Mouse (Mus musculus): ENCODE measurements at regions not wholly inside any gene's neighbourhood (a gene's known extent, or its start where the extent isn't known, plus 50 kb on each side); places are given as distances from the start of the nearest gene placed in this dataset.
A peak's percentile ranks its signal among the peaks of the same experiment; 100 is the strongest.
"Not testable (repeated sequence)": the region's sequence is repeated elsewhere in the genome, so short reads cannot be mapped to it uniquely, and the experiment has no call there.

GRCm38 (mm10) chr3:69655001-69655400 lies 56.2 kb upstream of the B3galnt1 start:
- H3K4me2 ChIP-seq (ENCODE audit: low read depth, low read length): peak overlapping the region; percentile 13; the same call in 1 of the 2 replicates
- TF ChIP-seq CTCF (IDR thresholded peaks at IDR 0.05; ENCODE audit: low read depth) (no peak), EP300 (IDR thresholded peaks at IDR 0.05; ENCODE audit: low read depth) (no peak)
- ATAC-seq: no peak

GRCm38 (mm10) chr3:69653361-69653760 lies 54.6 kb upstream of the B3galnt1 start:
- not testable (repeated sequence) for H3K9ac ChIP-seq (replicated peaks); H3K4me2 ChIP-seq (ENCODE audit: low read depth, low read length); ATAC-seq; H3K9me3 ChIP-seq (ENCODE audit: low read length); H3K4me3 ChIP-seq (ENCODE audit: low read depth, low read length); H3K27me3 ChIP-seq (ENCODE audit: insufficient read depth, low read length); H3K36me3 ChIP-seq (replicated peaks; ENCODE audit: insufficient read depth, low read length); DNase-seq
- 0 out of 2 replicates have a peak overlapping the region, but pooled peaks have one; percentile 22 for H3K27ac ChIP-seq (ENCODE audit: low read depth)
- WGBS (ENCODE audit: insufficient replicate concordance): 62% methylated on average over 8 of the region's 8 CpGs
- H3K4me1 ChIP-seq (ENCODE audit: insufficient read depth): peaks cover 13% of the 10 kb centered on the region

More at GRCm38 (mm10) chr3:69655001-69655400, 56.2 kb upstream of the B3galnt1 start:
- Histone ChIP-seq H3K9ac (replicated peaks) (no peak overlapping the region), H3K27ac (ENCODE audit: low read depth) (no peak overlapping the region), H3K4me1 (ENCODE audit: insufficient read depth) (peaks cover 13% of the 10 kb centered on the region), H3K36me3 (replicated peaks; ENCODE audit: insufficient read depth, low read length) (no peaks in the 10 kb centered on the region), H3K27me3 (ENCODE audit: insufficient read depth, low read length) (no peaks in the 10 kb centered on the region), H3K4me3 (ENCODE audit: low read depth, low read length) (no peak overlapping the region), H3K9me3 (ENCODE audit: low read length) (no peaks in the 10 kb centered on the region)
- no peak for DNase-seq
- WGBS (ENCODE audit: insufficient replicate concordance): 10% methylated on average over 2 of the region's 2 CpGs

GRCm38 (mm10) chr3:69649561-69649960 lies 50.8 kb upstream of the B3galnt1 start:
- H3K9ac ChIP-seq (replicated peaks): no peak overlapping the region
- 66% methylated on average over 4 of the region's 4 CpGs for WGBS (ENCODE audit: insufficient replicate concordance)
- H3K4me3 ChIP-seq (ENCODE audit: low read depth, low read length): no peak overlapping the region
- H3K36me3 ChIP-seq (replicated peaks; ENCODE audit: insufficient read depth, low read length): no peaks in the 10 kb centered on the region
- no peaks in the 10 kb centered on the region for H3K4me1 ChIP-seq (ENCODE audit: insufficient read depth)
- no peak for TF ChIP-seq CTCF (IDR thresholded peaks at IDR 0.05; ENCODE audit: low read depth)
- no peak for TF ChIP-seq EP300 (IDR thresholded peaks at IDR 0.05; ENCODE audit: low read depth)
- no peak overlapping the region for H3K27ac ChIP-seq (ENCODE audit: low read depth)
- DNase-seq (no peak), ATAC-seq (no peak)
- H3K27me3 ChIP-seq (ENCODE audit: insufficient read depth, low read length): no peaks in the 10 kb centered on the region
- no peaks in the 10 kb centered on the region for H3K9me3 ChIP-seq (ENCODE audit: low read length)
- H3K4me2 ChIP-seq (ENCODE audit: low read depth, low read length): no peak overlapping the region
